Mouse (Mus musculus) T-helper 17 cell (primary cell): ENCODE data around the gene Chst1.

ENCODE experiments used
- in situ Hi-C, 2 experiments: fragments of 300-600 bp; cut with MboI, MseI; formaldehyde crosslinking; loops; 1 replicate in 1 of 2; 2 replicates in 1 of 2; pipeline ENCODE4 v1.15.1; 2025; ENCODE audit warnings: high pct_unique_total_duplicates in 2 of 2

Chst1 gene

DNA sequence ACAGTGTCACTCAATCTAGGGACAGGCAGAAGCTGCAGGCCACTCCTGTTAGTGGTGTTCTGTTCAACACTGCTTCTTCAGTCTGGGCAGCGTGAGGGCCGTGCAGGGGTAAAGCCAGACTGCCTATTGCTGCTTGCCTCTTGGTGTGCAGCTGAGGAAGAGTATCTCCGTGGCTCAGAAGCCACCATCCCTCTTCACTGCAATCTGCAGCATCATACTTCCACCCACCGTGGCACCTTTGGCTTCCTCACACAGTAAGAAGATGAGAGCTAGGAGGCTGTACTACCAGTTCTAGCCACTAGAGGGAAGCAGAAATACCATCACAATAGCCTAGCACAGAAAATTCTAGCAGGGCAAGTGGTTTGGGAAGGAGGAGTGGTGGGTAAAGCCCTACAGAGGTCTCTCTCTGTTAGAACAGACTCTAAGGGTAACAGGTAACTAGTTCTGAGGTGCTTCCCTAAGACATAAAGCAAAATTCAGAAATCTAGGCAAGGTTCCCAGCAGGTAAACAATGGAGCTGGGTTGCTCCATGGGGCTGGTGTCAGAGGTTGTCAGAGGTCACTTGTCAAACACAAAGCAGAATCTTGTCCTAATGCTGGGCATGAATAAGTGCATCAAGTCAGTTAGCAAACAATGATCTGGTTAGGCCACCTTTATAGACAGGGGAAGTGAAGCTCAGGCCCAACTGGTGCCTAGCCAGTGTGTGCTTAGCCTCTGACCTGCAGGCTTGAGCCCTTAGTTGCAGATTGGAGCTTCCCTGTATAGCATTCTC lies 9.5 kb downstream of the Chst1 start:
- in situ Hi-C loops, result loop anchor here (5.0 to 25.0 kb wide), 2 partner anchors 203 kb away; no protein-coding TSS in a partner anchor

DNA sequence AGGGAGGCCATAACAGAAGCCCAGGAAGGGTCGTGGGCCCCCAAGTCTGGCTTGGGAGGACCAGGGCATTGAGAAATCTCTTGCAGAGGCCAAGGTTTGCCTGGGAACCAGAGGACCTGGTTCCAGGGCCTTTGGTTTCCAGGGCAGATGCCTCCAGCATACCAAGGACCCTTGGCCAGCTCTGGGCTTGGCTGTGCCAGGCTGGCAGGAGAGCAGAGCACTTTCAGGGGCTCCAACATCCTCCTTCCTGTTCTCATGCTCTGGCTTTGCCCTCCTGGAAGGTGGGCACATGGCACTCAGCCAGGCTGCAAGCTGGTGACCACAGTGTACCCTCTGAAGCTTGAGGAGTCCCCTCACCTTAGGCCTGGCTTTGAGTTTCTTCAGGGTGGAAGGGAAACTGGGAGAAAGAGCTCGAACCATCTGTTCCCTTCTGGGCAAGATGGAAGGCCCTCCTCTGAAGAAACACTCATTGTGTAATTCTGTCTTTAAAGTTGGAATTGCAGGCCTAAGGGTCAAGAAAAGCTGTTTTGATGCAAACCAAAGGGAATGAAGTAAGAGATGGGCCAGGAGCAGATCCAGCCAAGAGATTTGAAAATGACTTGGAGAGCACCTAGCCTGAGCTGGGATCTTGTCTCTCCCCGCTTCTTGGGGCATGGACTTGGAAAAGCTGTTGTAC lies 10.3 kb downstream of the Chst1 start:
- in situ Hi-C loops, result loop anchor here (5.0 to 25.0 kb wide), 2 partner anchors 202 kb away; no protein-coding TSS in a partner anchor

DNA sequence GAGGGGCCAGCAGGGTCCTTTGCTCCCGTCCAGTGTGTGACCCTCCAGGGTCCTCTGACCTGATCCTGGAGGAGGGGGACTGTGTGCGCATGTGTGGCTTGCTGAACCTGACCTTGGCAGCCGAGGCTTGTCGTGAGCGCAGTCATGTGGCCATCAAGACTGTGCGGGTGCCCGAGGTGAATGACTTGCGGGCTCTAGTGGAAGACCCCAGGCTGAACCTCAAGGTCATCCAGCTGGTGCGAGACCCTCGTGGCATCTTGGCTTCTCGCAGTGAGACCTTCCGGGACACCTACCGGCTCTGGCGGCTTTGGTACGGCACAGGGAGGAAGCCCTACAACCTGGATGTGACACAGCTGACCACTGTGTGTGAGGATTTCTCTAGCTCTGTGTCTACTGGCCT lies 14.1 kb downstream of the Chst1 start:
- in situ Hi-C loops, result loop anchor here in 1 of 2 experiments (25.0 kb wide), 1 partner anchor 199 kb away; no protein-coding TSS in a partner anchor

DNA sequence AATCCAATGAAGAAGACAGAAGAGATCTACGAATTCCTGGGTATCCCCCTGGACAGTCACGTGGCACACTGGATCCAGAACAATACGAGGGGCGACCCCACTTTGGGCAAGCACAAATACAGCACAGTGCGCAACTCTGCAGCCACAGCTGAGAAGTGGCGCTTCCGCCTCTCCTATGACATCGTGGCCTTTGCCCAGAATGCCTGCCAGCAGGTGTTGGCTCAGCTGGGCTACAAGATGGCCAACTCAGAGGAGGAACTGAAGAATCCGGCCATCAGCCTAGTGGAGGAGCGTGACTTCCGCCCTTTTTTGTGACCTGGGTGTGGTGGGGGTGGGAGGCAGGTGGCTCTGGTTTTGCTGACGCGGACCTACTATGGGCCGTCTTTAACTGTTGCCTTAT lies 14.6 kb downstream of the Chst1 start:
- in situ Hi-C loops, result loop anchor here in 1 of 2 experiments (25.0 kb wide), 1 partner anchor 198 kb away; no protein-coding TSS in a partner anchor

DNA sequence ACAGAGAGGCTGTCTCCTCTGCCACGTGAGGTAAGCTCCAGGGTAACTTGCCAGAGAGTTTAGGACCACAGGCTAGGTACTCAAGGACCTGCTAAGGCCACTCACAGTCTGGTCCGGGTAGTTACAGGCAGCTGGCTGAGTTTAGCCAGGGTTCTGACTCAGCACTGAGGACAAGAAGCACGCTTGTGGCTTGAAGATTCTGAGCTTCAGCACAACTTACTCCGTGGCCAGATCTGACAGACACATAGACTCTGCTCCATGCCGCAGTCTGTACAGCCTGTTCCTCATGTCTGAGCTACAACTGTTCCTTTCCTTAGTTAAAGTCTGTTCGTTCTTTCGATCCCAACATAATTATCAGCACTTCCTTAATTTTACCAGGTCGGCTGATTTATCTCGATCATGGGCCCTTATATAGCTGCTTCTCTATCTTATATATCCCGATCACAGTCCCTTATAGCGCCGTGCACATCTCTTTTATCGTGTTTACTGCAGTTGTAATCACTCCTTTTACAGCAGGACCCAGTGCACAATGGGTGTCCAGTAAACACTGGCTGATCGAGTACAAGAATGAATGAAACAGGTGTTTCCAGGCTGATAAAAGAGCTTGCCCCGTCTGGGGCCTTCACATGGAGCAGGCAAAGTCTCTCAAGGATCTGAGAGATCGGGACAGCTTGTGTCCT lies 17.7 kb downstream of the Chst1 start:
- in situ Hi-C loops, result loop anchor here in 1 of 2 experiments (25.0 kb wide), 1 partner anchor 195 kb away; no protein-coding TSS in a partner anchor

DNA sequence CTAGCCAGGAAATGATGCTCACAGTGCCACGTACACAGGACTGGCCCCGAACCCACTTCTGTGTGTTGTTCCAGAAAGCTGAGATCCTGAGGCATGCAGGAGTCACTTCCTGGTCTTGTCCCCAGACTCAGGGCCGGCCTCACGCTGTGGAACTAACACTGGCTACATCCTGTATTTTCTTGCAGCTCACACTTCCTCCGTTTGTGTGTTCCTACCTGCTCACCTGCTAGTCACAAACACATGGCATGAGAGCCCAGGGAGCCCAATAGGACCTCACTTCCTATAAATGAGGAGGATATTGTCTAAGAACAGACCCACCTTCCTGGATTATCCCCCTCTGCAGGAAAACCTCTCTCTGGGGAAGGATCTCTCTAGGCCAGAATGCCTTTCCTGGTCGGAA lies 18.5 kb downstream of the Chst1 start:
- in situ Hi-C loops, result loop anchor here in 1 of 2 experiments (25.0 kb wide), 1 partner anchor 194 kb away; no protein-coding TSS in a partner anchor

DNA sequence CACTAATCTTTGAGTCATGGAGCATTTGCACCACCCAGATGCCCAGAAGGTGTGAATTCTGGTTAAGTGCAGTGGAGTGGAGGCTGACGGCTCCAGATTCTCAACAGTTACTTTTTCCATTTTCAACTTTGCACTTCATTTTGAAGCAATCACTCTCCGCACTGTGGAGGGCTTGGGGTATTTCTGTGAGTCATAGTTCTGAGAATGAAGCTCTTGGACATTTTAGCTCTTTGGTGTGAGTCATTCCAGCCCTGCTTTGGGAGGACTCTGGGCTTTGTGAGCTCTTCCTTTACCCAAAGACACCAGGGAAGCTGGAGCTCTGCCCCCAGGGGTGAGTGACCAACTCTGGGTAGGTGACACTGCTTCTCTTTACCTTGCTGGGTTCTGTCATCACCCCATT lies 28.1 kb downstream of the Chst1 start:
- in situ Hi-C loops, result no loop called here

DNA sequence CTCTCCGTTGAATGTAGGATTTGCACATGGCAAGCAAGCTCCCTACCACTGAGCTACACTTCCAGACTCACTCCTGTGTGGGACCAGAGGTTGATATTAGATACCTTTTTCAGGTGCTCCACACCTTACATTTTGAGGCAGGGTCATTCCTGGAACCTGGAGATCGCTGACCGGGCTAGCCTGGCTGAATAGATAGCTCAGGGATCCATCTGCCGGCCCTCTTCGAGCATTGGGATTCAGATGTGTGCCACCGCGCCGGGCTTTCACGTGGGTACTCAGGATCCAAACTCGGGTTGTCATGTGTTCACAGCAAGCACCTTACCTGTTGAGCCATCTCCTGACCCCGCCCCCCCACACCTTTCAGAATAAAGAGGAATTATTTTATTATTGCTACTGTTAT lies 31.3 kb downstream of the Chst1 start:
- in situ Hi-C loops, result no loop called here

DNA sequence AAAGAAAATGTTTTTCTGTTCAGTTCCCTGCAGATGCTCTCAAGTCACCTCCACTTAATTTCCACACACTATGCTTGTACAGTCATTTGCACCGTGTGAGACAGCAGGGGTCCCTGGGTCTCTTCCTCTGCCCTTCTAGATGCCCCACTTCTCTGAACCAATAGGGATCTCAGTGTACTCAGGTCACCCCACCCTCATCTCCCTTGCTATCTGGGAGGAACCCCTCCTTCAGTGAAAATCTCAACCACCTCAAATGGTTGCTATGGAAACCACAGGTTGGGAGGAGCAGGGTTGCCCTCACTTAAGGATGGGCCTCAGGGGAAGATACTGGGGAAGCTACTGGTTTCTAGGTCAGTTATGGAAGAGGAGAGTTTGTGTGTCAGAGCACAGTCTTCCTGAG lies 32.5 kb downstream of the Chst1 start:
- in situ Hi-C loops, result no loop called here

DNA sequence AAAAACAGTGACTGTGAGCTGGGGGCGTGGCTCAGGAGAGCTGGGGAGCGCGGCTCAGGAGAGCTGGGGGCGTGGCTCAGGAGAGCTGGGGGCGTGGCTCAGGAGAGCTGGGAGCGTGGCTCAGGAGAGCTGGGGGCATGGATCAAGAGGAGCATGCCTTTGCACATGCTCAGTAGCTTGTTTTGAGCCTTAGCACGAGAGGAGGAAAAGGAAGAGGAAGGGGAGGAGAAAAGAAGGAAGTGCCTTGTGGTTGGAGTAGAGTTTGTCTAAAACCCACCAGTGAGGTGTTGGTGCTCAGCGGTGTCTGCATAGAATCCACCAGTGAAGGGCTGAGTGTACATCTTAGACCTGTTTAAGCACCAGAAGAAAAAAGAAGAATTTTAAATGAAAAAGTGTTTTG lies 41.0 kb downstream of the Chst1 start:
- in situ Hi-C loops, result no loop called here

DNA sequence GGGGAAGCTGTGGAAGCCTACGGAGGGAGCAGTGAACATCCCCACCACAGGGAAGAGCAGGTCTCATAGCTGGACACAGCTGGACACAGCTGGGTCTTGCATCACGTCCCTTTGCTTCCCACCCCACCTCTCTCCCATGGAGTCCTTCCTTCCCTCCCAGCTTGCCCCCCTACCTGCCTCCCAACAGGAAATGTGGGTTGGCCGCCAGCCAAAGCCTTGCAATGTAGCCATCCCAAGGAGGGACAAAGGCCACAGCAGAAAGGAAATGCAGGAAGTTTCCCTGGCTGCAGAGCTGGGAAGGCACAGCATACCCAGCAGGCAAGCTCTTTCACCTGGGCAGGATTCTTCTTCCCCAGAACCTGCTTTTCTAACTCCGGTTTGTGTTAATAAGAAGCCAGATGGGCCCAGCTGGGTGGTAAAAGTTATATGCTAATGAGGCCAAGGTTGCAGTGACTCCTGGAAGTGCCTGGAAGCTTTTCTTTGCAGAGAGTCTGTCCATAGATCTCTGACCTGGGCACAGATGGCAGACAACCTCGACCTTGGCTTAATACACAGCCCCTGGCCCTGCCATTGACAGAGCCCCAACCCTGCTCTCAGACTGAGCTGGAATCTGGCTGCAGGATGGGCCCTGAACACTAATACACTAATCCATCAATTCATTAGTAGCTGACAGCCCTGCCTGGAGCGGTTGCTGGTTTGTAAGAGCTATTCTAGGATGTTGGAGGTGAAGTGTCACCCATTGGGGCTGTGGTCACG lies 46.0 kb downstream of the Chst1 start:
- in situ Hi-C loops, result no loop called here

DNA sequence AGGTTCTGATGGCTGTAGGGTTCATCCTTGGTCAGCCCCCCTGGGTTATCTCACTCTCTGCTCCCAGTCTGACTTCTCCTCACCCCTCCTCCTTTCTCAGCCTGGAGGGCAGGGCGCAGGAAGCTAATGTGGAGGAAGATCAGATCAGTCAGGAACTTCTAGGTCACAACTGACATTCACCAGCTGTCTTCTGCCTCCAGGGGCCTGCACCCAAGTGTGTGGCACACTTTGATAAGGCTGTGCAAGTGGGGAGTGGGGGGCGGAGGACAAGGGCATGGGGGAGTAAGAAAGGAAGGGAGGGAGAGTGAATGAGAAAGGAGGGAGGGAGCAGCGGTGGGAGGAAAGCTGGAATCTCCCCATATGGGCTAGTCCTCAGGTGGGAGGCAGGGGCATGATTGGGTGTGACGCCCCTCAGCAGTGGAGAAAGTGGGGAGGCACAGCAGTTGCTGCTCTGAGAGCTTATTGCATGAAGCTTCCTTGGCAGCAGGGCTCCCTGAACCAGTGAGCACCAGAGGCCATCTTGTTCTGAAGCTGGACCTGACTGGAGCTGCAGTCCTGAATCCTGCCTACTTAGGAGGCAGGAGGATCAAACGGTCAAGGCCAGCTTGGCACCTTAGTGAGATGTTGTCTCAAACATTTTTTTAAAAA lies 49.8 kb downstream of the Chst1 start:
- in situ Hi-C loops, result no loop called here

DNA sequence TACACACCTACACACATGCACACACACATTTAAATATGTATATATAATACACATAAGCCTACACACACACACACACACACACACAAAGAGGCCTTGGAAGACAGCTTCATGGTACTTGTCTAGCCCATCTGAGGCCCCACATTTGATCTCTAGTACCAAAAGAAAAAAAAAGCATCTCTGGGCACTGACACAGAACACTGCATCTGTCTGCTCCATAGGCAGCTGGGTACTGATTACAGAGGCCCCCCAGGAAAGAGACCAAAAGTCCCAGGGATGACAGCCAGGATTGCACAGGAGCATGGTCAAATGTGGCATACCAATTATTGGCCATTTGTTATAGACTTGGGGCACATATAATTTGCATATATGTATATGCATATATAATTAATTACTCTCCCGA lies 50.9 kb downstream of the Chst1 start:
- in situ Hi-C loops, result loop anchor here in 1 of 2 experiments (10.0 kb wide), 1 partner anchor 184 kb away; no protein-coding TSS in a partner anchor

DNA sequence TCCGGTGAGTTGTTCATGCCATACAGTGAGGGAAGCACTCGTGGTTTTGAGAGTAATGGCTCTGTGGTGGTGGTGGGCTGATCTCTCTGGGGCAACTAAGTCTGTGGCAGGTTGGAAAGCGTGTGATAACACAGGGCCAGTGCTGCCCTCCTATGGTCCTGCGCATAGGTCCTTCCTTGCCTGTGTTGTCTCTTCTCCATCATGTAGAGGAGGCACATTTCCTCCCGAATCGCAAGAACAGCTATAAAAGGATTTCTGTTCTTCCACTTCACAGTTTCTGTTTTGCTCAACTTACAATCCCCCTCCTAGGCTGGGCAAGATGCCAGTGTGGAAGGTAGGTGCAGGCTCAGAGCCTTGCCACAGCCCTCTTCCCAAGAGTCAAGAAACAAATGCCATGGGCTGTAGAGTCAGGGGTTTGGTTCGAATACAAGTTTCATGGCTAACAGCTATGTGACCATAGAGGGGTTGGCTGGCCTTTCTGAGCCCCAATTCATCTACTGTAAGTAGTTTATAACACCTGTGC lies 51.8 kb downstream of the Chst1 start:
- in situ Hi-C loops, result loop anchor here in 1 of 2 experiments (10.0 kb wide), 1 partner anchor 183 kb away; no protein-coding TSS in a partner anchor

DNA sequence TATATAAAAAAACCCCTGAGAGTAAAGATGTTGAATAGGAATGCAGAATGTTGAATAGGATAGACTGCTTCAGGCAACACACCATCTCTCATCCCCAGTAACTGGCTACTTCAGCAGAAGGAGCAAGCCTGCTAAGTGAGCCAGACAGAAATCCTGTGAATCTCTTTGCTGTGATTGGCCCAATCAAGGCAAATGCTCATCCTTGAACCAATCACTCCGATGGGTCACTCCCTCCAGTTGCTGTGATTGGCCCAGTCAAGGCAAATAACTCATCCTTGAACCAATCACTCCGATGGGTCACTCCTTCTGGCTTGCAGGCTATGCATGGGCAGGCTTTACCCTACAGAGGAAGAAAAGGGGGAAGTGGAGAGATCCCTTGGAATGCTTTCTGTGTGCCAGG lies 57.7 kb downstream of the Chst1 start:
- in situ Hi-C loops, result loop anchor here in 1 of 2 experiments (10.0 kb wide), 1 partner anchor 178 kb away; no protein-coding TSS in a partner anchor

DNA sequence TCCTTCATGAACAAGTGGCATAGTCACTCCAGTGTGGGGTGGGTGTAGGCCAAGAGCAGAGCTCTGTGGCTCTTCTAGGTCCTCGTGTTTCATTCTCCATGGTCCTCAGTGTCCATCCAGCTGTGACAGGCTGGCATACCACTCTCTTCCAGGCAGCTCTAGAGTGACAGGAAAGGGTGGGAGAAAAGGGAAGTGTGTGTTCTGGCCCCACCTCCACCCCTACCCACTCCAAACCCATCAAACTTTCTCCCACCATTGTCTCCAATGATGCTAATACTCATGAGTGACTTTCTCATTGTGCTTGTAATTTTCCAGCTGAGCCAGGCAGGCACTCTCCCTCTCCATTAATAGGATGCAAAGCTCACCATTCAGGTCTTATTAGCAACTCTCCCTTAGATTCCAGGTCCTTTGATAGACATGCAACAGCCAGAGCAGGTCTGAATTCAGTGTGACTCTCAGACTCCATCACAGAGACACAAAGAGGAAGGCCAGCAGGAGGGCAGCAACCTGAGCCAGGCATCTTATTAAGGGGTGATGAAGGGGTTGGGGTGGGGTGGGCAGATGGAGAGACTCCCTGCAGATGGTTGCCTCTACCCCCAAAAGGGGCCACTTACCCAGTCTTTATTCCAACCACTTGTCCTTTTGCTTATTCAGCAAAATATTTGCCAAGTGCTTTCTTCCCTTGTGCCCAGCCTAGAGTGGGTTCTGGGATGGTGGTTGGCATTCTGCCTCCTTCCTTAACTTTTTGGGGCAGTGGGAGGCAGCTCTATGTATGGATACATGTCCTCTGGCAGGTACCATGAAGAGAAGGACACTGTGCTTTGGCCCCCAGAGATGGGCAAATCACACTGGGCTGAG lies 59.0 kb downstream of the Chst1 start:
- in situ Hi-C loops, result loop anchor here in 1 of 2 experiments (10.0 kb wide), 1 partner anchor 176 kb away; no protein-coding TSS in a partner anchor

DNA sequence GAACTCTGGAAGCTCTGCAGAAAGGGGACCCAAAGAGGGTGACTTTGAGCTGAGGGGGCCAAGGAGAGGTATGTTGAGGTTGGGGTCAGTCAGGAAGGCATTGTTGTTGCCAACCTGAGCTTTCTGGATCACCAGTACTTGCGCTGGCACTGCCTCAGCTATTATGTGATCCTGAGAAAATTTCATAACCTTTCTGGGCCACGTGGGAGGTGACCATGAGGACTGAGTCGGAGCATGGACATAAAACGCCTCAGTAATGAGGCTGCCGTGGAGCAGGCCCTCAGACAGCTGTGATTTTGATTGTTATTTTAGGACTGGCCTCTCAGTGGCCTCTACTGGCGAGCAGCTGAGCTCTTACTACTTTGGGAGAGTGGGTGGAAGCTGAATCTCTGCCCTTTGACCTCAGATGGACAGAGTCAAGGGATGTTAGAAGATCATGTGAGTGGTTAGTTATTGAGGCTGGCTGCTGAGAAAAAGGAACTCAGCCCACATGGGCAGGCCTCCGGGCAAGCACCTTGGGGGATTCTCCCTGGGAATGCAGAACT lies 60.1 kb downstream of the Chst1 start:
- in situ Hi-C loops, result loop anchor here in 1 of 2 experiments (10.0 kb wide), 1 partner anchor 175 kb away; no protein-coding TSS in a partner anchor

DNA sequence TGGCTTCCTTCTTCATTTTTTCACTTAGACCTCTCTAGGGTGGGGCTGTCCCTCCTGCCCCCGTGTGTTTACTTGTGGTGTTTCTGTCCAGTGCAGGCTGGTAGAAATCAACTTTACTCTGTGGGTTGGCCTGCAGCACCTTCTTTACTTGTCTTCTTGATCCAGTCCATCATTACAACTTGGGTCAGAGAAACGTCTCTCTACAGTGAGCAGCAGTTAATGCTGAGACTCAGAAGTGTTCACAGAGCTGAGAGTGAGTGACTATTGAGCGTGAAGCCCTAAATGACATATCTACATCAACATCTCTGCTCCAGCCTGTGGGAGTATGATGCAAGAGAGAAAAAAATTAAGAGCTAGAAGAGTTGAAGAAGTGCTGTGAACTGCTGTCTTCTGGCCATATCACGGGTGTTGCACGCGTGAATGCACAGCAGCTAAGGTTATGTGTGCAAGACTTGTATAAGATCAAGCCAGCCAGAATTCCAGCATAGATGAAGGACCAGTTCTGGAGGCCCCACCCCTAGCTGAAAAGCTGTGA lies 63.1 kb downstream of the Chst1 start:
- in situ Hi-C loops, result no loop called here
